Mouse (Mus musculus) B cell, adult 2 months (primary cell): Measurements from ENCODE around the gene Ppp1r7.
A peak's percentile ranks its signal among the peaks of the same experiment; 100 is the strongest.
"Not testable (repeated sequence)": the region's sequence is repeated elsewhere in the genome, so short reads cannot be mapped to it uniquely, and the experiment has no call there.

Experiments
- DNase-seq, 2 experiments: peaks; one replicate each; pipeline ENCODE4 v3.0.0; 2022

The Ppp1r7 gene

DNA sequence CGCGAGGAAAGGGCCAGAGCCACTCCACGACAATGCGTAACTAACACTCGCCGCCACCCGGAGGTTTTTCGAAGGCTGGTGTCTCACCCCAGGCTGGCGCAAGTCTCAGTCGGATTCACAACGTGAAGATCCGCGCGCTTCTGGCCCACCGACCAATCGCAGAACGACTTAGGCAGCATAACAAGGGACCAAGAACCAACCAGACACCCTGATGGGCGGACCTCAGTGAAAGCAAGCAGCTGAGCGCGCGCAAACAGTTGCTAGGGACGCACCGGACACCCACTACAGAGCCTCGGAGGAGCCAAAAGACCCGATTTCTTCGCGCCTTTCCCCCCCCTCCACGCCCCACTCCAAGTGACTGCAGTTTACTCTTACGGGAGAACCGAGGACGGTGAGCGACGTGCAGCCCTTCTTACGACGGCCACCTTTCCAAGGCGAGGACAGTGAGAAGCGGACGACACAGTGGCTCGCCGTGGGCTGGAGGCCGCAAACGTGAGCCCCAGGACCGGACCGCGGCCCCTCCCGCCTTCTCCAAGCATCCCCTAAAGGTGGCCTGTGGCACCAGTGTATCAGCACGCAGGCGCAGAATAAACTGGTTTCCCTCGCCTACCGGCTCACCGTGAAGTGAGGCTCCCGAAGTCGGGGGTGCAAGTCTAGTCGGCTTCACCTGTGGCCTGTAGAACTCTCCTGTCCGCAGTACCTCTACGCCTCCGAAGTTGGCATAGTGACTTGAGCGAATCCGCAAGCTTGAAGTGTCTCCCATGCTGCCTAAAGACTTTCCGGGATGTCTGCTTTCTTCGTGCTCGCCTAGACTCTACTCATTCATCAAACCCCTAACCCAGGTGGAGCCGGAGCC is at the start of gene Ppp1r7, which contains the start of gene Pask:
TSS of gene Ppp1r7 (plus strand) at position 207 of the 856 bp plus-strand sequence.
TSS of gene Pask (minus strand) at position 835 of the 856 bp plus-strand sequence.
- peak; percentile 95 to 96 for DNase-seq

DNA sequence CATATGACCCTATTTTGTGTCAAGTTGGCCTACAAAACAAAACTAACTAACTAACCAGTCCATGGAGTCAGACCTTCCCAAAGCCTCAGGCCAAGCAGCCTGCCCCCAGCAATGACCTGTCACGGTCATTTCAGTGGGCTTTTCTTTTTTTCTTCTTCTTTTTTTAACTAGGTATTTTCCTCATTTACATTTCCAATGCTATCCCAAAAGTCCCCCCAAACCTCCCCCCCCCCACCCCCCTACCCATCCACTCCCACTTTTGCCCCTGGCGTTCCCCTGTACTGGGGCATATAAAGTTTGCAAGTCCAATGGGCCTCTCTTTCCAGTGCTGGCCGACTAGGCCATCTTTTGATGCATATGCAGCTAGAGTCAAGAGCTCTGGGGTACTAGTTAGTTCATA is 48.2 kb upstream of the Ppp1r7 start:
- not testable (repeated sequence) for DNase-seq

DNA sequence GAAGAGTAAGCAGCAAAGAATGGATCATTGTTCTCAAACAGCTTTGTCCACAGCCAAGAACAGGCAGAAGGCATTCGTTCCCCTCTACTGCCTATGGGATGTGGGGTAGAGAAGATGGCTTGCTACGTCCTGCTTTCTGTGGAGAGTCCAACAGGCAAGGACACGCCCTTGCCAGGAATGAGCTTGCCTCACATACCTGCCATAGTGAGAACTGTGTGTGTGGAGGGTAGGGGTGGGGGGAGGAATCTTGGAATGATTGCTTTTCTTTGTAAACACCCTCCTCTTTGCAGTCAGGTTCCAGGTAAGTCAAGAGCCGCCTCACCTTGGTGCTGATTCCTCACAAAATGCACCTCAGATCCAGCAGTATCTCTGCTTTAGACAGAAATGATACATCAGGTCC is 42.9 kb upstream of the Ppp1r7 start:
- DNase-seq = no peak

DNA sequence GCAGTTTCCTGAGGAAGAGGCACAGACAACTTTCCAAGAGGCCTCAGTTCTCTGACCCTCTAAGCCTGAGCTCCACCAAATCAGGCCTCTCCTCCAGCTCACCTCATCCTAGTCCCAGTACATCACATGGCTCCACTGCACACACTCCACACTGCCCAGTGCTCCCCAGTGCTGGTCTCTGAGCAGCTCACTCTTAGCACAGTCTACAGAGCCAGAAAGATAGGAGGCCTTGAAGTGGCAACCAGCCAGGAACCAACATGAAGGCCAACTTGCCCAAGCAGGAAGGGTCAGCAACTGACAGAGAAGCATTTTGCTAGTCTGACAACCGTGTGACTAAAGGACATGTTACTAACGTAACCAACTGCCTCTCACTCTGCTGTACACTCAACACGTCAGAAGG is 42.1 kb upstream of the Ppp1r7 start:
- no peak for DNase-seq

DNA sequence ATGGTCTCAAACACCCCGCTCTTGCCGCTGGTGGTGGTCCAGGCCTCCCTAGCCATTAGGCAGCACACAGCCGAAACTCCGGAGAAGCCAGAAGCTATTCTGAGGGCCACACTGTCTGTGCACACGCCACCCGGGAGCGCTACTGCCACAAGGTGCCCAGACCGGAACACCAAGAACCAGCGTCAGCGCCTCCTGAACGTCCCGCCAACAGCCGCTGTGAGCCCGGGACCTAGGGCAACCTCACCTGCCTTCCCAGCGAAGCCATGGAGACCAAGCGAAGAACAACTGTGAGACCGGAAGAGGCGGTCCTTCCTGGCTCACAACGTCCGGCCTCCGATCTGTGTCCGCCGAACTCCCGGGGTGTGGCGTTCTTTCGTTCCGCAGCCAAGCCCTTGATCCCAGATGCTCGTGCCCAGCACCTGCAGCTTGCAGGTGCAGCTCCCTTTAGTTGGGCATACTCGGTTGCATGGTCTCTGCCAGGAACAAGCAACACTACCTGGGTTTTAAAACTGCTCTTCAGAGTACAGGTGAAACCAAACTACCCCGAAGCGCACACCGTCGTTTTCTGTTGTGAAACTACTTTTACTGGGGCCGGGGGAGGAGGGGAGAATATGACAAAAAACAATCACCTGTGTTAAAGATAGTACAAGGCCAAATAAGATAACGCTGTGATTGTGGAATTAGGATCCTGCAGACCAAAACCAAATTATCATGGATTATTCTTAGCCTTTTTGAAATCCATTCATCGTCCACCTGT is 36.9 kb upstream of the Ppp1r7 start, which contains the start of gene Mterf4:
TSS of gene Mterf4 (minus strand) at position 335 of the 757 bp plus-strand sequence.
- DNase-seq = peak; percentile 84

DNA sequence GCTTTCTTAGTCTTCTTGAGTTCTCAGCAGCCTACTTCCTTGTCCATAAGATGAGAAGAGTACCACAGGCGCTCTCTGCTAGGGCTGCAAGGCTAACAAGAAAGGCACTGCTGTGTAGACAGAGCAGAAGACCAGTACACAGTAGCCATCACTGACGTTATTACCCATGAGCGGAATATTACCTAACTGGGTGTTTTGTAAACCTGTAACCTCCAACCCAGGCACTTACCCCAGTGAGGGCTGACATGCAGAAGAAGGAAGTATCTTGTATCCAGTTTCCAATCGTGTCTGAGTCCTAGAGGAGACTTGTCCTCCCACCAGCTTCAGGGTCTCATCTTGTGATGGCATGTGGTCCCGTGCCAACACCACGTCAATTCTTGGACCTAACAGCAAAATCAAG is 18.7 kb upstream of the Ppp1r7 start:
- DNase-seq = no peak

DNA sequence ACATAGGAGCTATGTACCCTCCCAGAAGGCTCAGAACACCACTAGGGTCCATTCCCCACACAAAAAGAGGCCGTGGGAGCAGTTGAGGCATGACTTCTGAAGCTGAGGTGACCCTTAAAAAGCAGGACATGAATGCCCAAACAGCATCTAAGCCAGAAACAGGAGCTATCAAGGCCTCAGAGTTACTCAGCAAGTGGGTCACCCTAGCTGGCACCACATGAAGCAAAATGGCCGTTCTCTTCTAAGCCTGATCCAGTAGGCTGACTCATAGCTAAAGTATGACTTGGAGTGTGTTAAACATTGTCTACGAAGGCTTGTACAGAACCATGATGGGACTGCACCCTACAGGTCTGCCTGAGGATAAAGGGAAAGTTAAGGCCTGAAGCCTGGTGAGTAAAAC is 16.2 kb upstream of the Ppp1r7 start:
- DNase-seq = no peak

DNA sequence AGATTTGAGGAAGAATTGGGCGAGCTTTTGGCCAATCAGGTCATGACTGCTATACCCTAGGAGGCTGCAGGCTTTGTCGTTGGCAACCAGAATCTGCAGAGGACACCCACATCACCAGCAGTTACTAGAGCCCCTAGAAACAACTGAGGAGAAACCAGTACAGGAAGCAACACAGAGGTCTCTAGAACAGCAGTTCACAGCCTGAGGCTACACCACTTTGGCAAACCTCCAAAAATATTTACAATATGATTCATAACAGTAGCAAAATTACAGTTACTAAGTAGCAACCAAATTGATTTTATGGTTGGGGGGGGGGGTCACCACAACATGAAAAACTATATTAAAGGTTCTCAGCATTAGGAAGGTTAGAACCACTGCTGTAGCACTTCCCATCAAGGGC is 8.0 kb upstream of the Ppp1r7 start:
- no peak for DNase-seq

DNA sequence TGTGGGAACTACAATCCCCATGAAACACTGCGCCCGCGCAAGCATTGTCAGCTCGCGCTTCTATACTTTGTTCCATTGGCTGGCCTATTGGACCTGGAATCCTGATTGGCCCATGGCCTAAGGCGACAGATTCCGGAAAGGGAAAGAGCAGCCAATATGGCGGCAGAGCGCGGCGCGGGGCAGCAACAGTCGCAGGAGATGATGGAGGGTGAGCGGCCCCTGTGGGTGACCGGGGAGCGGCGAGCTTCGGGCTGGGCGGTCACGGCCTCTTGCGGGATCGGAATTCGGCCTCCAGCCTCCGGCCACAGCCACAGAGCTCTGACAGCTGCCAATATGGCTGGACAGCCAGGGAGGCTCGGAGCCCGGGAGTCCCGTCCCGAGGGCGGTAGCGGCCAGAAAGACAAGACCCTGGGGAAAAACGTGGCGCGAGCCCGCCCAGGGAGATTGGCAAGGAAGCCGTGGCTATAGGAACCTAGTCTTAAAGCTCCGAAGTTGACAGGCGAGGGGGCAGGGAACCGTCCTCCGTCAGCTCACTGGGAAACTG is 922 bp downstream of the Ppp1r7 start:
- DNase-seq = peak; percentile 89 to 91

DNA sequence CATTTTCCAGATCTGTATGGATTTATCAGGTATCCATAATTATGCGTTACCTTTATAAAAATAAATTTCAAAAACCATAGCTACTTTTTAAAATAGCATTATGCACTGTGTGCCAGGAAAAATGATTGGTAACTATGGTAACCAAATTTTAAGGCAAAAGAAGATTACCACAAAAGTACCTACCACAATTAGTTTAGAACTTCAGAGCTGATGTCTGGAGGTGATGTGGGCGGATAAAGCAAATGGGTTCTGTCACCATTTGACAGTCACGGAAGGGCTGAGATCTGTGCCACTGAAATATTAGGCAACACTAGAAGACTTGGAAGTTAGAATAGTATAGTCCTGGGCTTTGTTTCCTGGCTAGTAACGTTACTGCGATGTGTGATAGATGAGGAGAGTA is 4.5 kb downstream of the Ppp1r7 start:
- DNase-seq = no peak

DNA sequence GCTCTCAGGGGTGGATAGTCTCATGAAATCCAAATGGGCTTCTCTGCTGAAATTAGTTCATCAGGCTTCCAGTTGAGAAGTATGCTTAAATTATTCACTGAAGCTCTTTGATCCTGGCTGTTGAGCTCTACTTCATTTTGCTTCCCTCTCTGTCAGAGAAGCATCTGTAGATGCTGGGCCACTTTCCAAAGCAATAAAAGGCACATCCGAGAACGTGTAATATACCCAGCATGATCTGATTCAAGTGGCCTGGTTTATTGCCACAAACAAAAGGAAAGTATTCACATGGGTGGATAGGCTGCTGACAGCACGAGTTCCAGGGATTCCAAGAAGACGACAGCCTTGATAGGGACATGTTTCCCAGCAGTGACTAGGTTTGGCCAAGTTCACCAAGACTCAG is 7.0 kb downstream of the Ppp1r7 start:
- no peak for DNase-seq

DNA sequence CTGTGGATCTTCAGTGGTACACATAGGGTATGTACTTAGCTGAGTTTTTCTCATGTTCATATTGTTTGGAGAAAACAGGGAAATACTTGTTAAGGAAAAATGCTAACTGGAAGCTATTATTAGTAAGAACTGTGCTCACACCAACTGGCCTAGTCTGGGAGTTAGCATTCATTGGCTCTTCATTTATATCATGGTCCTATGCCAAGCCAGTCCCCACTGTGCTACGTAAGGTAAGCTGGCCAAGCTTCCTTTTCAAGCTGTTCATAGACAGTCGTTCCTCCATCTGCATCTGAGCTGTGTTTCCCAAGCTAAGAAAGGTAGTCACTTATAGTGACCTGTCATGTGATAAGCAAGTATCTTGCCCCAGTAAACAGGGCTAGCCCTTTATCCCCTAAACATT is 10.1 kb downstream of the Ppp1r7 start:
- DNase-seq = no peak

DNA sequence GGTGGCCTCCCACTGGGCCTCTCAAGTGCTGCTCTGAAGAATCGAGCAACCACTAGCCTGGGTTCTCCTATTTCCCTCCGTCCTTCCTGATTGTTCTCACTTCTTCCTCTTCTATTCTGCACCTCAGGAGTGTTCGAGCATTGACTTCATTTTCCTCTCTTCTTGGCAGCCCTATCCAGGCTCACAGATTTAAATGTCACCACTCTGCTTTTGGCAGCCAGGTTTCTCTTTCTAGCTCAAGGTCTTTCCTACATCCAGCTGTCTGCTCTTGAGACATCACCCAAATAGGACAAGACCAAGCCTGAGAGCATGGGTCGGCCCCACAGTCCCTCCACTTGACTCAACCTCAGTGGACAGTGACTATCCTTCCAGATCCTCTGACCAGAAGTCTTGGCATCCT is 20.0 kb downstream of the Ppp1r7 start:
- DNase-seq = no peak

DNA sequence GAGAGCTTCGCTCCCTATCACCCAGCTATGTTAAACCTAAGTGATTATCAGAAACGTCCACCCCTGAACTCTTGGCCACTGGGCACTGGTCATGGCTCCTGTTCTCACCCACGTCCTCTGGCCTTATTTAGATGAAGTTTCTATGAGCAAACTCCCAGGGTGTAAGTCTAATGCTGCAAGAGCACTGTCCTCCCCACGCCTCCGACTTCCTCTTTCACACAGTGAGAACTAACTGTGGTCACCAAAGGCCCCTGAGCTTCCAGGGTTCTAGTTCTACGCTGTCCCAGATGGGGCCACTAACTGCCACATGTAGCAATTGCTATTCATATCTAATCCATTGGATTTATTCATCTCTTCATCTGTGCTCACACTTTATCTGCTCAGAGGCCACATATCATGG is 23.0 kb downstream of the Ppp1r7 start:
- no peak for DNase-seq

DNA sequence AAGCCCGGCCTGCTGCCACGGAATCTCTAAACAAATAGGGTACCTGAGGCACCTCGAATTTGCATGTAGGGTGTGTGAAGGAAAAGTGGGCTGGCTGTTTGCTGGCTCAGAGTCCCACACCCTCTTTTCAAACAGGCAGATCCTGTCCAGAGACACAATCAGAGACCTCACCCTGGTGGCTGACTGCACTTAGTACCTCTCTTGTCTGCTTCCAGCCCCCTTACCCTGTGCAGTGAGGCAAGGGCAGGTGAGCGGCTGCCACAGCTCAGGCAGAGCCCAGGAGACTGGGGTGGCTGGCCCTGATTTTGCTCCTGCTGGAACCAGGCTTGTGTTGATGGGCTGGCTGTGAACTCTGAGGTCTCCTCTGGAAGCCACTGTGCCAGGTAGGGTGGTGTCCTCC is 31.0 kb downstream of the Ppp1r7 start, which contains the start of gene Ano7:
TSS of gene Ano7 (plus strand) at position 266 of the 400 bp plus-strand sequence.
- no peak for DNase-seq

DNA sequence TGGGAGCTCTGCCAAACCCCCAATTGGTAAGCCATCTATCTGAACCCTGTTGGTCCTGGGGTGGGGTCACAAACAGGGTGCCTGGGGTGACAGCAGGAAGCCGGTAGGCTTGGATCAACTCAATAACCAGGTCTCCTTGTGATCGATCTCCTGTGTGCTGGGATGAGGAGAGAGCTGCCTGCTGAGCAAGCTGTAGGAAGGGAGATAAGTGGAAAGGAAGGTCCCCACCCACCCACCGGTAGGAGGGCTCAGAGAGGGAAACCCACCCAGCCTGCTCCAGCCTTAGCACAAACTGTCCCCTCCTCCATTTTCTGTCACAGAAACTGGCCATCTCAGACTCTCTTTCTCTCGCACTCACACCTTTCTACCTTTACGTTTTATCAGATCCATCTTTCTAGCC is 34.7 kb downstream of the Ppp1r7 start:
- DNase-seq = no peak

DNA sequence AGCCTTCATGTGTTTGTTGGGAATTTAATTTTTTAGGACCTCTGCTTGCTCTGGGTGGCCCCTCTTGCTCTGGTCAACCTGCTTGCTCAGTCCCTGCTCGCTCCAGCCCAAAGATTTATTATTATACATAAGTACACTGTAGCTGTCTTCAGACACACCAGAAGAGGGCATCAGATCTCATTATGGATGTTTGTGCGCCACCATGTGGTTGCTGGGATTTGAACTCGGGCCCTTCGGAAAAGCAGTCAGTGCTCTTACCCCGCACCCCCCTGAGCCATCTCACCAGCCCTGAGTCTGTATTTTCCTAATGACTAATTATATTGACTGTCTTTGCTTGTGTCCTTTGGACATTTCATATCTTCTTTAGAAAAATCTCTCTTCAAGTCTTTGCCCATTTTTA is 36.5 kb downstream of the Ppp1r7 start:
- no peak for DNase-seq

DNA sequence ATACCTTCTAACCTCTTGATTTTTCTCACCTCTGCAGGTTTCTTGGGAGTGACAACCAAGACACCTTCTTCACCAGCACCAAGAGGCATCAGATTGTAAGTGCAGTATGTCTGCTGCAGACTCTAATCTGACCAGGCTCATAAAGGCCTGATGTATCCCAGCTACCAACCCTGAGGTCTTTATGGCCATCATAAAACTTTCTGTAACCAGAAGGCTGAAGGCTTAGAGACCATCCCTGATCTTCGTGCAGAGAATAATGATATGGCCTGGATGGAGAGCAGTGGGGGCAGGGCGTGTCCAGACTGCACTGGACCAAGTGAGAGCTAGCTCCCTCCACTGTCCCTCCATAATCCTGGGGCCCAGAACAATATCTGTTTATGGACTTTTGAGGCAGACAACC is 44.5 kb downstream of the Ppp1r7 start:
- no peak for DNase-seq

DNA sequence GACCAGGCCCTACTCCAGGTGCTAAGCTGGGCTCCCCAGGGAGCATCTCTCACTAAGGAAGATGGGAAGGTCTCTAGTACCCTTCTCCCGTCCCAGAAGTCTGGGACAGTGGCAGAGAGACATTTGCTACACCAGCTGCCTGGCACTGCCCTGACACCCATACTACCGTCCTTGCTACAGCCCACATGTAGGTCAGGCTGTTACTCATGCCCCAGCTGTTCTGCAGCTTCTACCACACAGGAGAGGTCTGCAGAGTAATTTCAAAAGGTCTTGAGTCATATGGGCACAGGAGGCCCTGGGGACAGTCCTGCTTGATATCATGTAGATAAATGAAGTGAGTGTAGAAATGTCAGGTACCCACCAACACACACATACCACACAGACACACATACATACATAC is 46.3 kb downstream of the Ppp1r7 start:
- no peak for DNase-seq

DNA sequence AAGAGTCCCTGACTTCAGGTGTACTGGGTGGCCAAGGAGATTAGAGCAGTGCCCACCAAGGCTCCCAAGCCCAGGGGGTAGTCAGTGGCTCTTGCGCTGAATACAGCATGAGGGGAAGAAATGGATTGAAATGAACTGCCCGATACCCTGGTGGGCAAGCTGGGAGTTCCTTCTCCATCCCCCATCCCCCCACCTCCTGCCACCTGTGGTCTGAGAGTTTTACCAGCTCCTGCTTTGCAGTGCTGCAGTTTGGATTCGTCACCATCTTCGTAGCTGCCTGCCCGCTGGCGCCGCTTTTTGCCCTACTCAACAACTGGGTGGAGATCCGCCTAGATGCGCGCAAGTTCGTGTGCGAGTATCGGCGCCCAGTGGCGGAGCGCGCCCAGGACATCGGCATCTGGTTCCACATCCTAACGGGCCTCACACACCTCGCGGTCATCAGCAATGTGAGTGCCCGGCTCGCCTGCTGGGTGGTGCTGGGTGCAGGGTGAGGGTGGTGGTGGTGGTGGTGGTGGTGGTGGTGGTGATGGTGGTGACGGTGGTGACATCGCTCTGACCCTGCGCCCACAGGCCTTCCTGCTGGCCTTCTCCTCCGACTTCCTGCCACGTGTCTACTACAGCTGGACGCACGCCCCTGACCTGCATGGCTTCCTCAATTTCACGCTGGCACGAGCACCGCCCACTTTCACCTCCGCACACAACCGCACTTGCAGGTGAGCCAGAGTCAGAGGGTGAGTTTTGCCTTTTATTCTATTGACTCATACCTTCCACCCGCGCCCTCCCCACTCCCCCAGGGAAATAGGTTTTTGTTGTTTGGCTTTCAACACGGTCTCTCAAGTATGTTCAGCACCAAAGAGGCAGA is 58.8 kb downstream of the Ppp1r7 start:
- DNase-seq = peak; percentile 54 to 62

DNA sequence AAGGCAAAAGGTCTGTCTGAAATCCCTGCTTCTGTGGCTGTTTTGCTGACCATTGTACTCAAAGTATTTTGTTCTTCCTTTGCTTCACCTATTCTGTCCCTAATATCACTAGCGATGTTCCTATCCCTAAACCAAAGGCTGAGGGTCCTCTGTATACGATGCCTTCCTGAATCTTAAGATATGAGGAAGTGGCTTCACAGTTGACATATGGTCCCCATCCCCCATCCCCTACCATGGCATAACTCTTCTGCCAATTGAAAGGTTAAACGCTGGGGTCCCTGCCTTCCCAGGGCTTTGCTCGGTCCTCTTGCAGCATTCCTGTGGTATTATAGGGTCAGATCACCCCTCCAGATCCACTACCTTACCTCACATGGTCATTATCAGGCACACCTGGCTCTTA is 60.7 kb downstream of the Ppp1r7 start:
- DNase-seq = no peak
